Mouse (Mus musculus) CH12.LX (cell line): ENCODE measurements at regions not wholly inside any gene's neighbourhood (a gene's known extent, or its start where the extent isn't known, plus 50 kb on each side); places are given as distances from the start of the nearest gene placed in this dataset.

ENCODE experiments used
- DNase-seq: peaks from one replicate; pipeline ENCODE4 v3.0.0-alpha.2; 2013; ENCODE audit errors: extremely low read depth
- H3K27ac ChIP-seq: 2 replicates; pipeline ENCODE4 v1.5.1; 2012; ENCODE audit warnings: low read depth, mild to moderate bottlenecking, control low read depth, moderate library complexity; ENCODE audit not compliant: insufficient read depth
- H3K27me3 ChIP-seq: replicated peaks from 2 replicates; pipeline ENCODE3; 2012; ENCODE audit warnings: inconsistent platforms
- H3K36me3 ChIP-seq, 2 experiments: replicated peaks in 1 of 2; 2 replicates each; pipeline versions ENCODE3 to v1.6.1; 2012; ENCODE audit warnings: inconsistent platforms in 1 of 2, low read length in 1 of 2, mild to moderate bottlenecking in 1 of 2, mixed read lengths in 1 of 2, moderate library complexity in 1 of 2; ENCODE audit not compliant: control insufficient read depth in 1 of 2, insufficient read depth in 1 of 2
- H3K4me1 ChIP-seq, 2 experiments: 2 replicates each; pipeline ENCODE4 v1.6.1; 2012; ENCODE audit warnings: inconsistent platforms in 1 of 2, moderate library complexity in 1 of 2; ENCODE audit not compliant: insufficient read depth in 2 of 2, control insufficient read depth in 1 of 2
- H3K4me2 ChIP-seq: 2 replicates; pipeline ENCODE4 v1.6.1; 2012; ENCODE audit warnings: low read depth, mild to moderate bottlenecking, control low read depth; ENCODE audit not compliant: poor library complexity, insufficient read depth, severe bottlenecking
- H3K4me3 ChIP-seq, 3 experiments: fragments of 150-350 bp in 1 of 3; sonication (generic) in 1 of 3; replicated peaks in 1 of 3; 2 replicates each; pipeline versions ENCODE3 to v1.5.1; 2011 to 2012; ENCODE audit warnings: low read depth in 2 of 3, low read length in 2 of 3, mild to moderate bottlenecking in 2 of 3, moderate library complexity in 2 of 3, control low read depth in 1 of 3, improper control_type of control experiment in 1 of 3, inconsistent platforms in 1 of 3, mixed read lengths in 1 of 3; ENCODE audit not compliant: poor library complexity in 1 of 3
- H3K79me2 ChIP-seq: replicated peaks from 2 replicates; pipeline ENCODE4 v1.6.1; 2012; ENCODE audit warnings: mild to moderate bottlenecking, moderate library complexity; ENCODE audit not compliant: control insufficient read depth, poor library complexity, insufficient read depth, severe bottlenecking; ENCODE audit errors: extremely low read depth
- H3K9ac ChIP-seq: 2 replicates; pipeline ENCODE4 v1.6.1; 2012; ENCODE audit warnings: low read depth, mild to moderate bottlenecking, control low read depth, moderate library complexity; ENCODE audit not compliant: insufficient read depth
- H3K9me3 ChIP-seq: replicated peaks from 2 replicates; pipeline ENCODE3; 2012; ENCODE audit warnings: low read length, inconsistent platforms, mixed read lengths
- BHLHE40 ChIP-seq: IDR thresholded peaks from 2 replicates; pipeline ENCODE4 v1.6.1; 2011; ENCODE audit warnings: mild to moderate bottlenecking, low read depth, low read length, improper control_type of control experiment
- CHD1 ChIP-seq: IDR thresholded peaks from 2 replicates; pipeline ENCODE4 v1.6.1; 2012; ENCODE audit warnings: low read depth, low read length, improper control_type of control experiment, inconsistent platforms
- CHD2 ChIP-seq: IDR thresholded peaks from 2 replicates; pipeline ENCODE4 v1.6.1; 2011; ENCODE audit warnings: low read length, improper control_type of control experiment
- E2F4 ChIP-seq: IDR thresholded peaks from 2 replicates; pipeline ENCODE4 v1.6.1; 2011; ENCODE audit warnings: low read depth, low read length, improper control_type of control experiment; ENCODE audit not compliant: insufficient replicate concordance
- ELF1 ChIP-seq: IDR thresholded peaks from 2 replicates; pipeline ENCODE4 v1.6.1; 2014; ENCODE audit warnings: low read depth, mild to moderate bottlenecking, inconsistent platforms, low read length, improper control_type of control experiment
- EP300 ChIP-seq: IDR thresholded peaks from 2 replicates; pipeline ENCODE4 v1.6.1; 2011; ENCODE audit warnings: low read length, improper control_type of control experiment
- GABPA ChIP-seq: IDR thresholded peaks from 2 replicates; pipeline ENCODE4 v1.6.1; 2012; ENCODE audit warnings: low read depth, low read length, improper control_type of control experiment, inconsistent platforms; ENCODE audit not compliant: insufficient replicate concordance
- HCFC1 ChIP-seq: IDR thresholded peaks from 2 replicates; pipeline ENCODE4 v1.6.1; 2012; ENCODE audit warnings: low read depth, mild to moderate bottlenecking, inconsistent platforms, low read length, improper control_type of control experiment
- JUND ChIP-seq: conservative IDR thresholded peaks from 2 replicates; pipeline ENCODE4 v1.6.1; 2011; ENCODE audit warnings: low read depth, low read length, improper control_type of control experiment
- KAT2A ChIP-seq: IDR thresholded peaks from 2 replicates; pipeline ENCODE4 v1.6.1; 2012; ENCODE audit warnings: low read length, improper control_type of control experiment, inconsistent platforms; ENCODE audit not compliant: insufficient replicate concordance
- MAX ChIP-seq: IDR thresholded peaks from 2 replicates; pipeline ENCODE4 v1.6.1; 2011; ENCODE audit warnings: low read length, improper control_type of control experiment
- MAZ ChIP-seq: IDR thresholded peaks from 2 replicates; pipeline ENCODE4 v1.6.1; 2012; ENCODE audit warnings: low read depth, mild to moderate bottlenecking, inconsistent platforms, low read length, improper control_type of control experiment, moderate library complexity
- MEF2A ChIP-seq: IDR thresholded peaks from 2 replicates; pipeline ENCODE4 v1.6.1; 2014; ENCODE audit warnings: low read depth, mild to moderate bottlenecking, inconsistent platforms, low read length, improper control_type of control experiment, borderline replicate concordance
- NELFE ChIP-seq: IDR thresholded peaks from 2 replicates; pipeline ENCODE4 v1.6.1; 2011; ENCODE audit warnings: low read depth, low read length, improper control_type of control experiment
- POLR2A ChIP-seq: IDR thresholded peaks from 2 replicates; pipeline ENCODE4 v1.6.1; 2011; ENCODE audit warnings: low read depth, mild to moderate bottlenecking, improper control_type of control experiment, low read length
- POLR2AphosphoS2 ChIP-seq: IDR thresholded peaks from 2 replicates; pipeline ENCODE4 v1.6.1; 2011; ENCODE audit warnings: low read depth, low read length, improper control_type of control experiment
- RAD21 ChIP-seq: IDR thresholded peaks from 2 replicates; pipeline ENCODE4 v1.6.1; 2011; ENCODE audit warnings: low read depth, mild to moderate bottlenecking, low read length, improper control_type of control experiment, moderate library complexity
- RCOR1 ChIP-seq: conservative IDR thresholded peaks from 2 replicates; pipeline ENCODE4 v1.6.1; 2012; ENCODE audit warnings: low read depth, mild to moderate bottlenecking, inconsistent platforms, low read length, improper control_type of control experiment
- SMC3 ChIP-seq: IDR thresholded peaks from 2 replicates; pipeline ENCODE4 v1.6.1; 2011; ENCODE audit warnings: low read depth, low read length, improper control_type of control experiment
- TCF12 ChIP-seq: IDR thresholded peaks from 2 replicates; pipeline ENCODE4 v1.6.1; 2014; ENCODE audit warnings: low read depth, mild to moderate bottlenecking, inconsistent platforms, low read length, improper control_type of control experiment
- UBTF ChIP-seq: IDR thresholded peaks from 2 replicates; pipeline ENCODE4 v1.6.1; 2012; ENCODE audit warnings: low read depth, mild to moderate bottlenecking, inconsistent platforms, low read length, improper control_type of control experiment, moderate library complexity
- USF1 ChIP-seq: IDR thresholded peaks from 2 replicates; pipeline ENCODE4 v1.6.1; 2014; ENCODE audit warnings: low read depth, mild to moderate bottlenecking, inconsistent platforms, low read length, improper control_type of control experiment
- USF2 ChIP-seq: conservative IDR thresholded peaks from 2 replicates; pipeline ENCODE4 v1.6.1; 2011; ENCODE audit warnings: low read depth, low read length, improper control_type of control experiment
- ZKSCAN1 ChIP-seq: IDR thresholded peaks from 2 replicates; pipeline ENCODE4 v1.6.1; 2012; ENCODE audit warnings: low read depth, inconsistent platforms, low read length, improper control_type of control experiment, borderline replicate concordance
- ZMIZ1 ChIP-seq: IDR thresholded peaks from 2 replicates; pipeline ENCODE4 v1.6.1; 2012; ENCODE audit warnings: low read depth, mild to moderate bottlenecking, inconsistent platforms, low read length, improper control_type of control experiment
- dilution Hi-C: fragments of 300-500 bp; cut with MboI; formaldehyde crosslinking; loops from 2 replicates; pipeline ENCODE4 v1.14.3; 2020; ENCODE audit warnings: low sequenced_read_pairs; ENCODE audit not compliant: extremely low pct_unique_long_range_greater_than_20kb, extremely low pct_ligation_motif_present
- in situ Hi-C: fragments of 300-500 bp; cut with MboI; formaldehyde crosslinking; loops from 3 replicates; pipeline ENCODE4 v1.14.3; 2019; ENCODE audit warnings: low sequenced_read_pairs, low pct_ligation_motif_present, low pct_unique_long_range_greater_than_20kb, mixed read lengths

DNA sequence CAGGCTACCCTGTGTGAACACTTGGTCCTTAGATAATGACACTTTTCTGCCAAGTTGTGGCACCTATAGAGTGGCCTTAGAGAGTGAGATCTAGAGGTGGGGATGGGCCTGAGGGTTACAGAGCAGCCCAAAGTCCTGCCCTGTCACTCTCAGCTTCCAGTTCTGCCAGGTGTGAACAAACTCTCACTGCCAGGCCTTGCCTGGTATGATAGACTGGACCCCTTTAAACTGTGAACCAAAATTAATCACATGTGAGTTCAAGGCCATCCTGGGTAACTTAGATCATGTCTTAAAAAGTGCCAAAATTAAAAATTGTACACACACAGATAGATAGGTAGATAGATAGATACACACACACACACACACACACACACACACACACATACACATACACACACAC is 271.0 kb downstream of the Hlx start:
- TF ChIP-seq POLR2A: no peak
- no peak for TF ChIP-seq JUND
- TF ChIP-seq TCF12: no peak
- no peak for TF ChIP-seq HCFC1
- no peak for TF ChIP-seq RAD21
- no peak for TF ChIP-seq GABPA
- no peak for TF ChIP-seq MAX
- no peak for TF ChIP-seq POLR2AphosphoS2
- TF ChIP-seq MAZ: no peak
- no peak for TF ChIP-seq E2F4
- TF ChIP-seq UBTF: no peak
- TF ChIP-seq USF1: no peak
- no peak for TF ChIP-seq ZMIZ1
- TF ChIP-seq NELFE: no peak
- TF ChIP-seq CHD2: no peak
- TF ChIP-seq SMC3: no peak
- no peak for TF ChIP-seq ZKSCAN1
- TF ChIP-seq USF2: no peak
- no peak overlapping the region for H3K9ac ChIP-seq
- dilution Hi-C loops (no loop called here), in situ Hi-C loops (loop anchor here (10.0 to 25.0 kb wide), 2 partner anchors 199 to 273 kb away; partner anchors contain the start of gene Hlx)
- no peak overlapping the region for H3K27ac ChIP-seq
- no peak overlapping the region for H3K4me3 ChIP-seq
- H3K4me1 ChIP-seq: no peaks in the 10 kb centered on the region
- no peaks in the 10 kb centered on the region for H3K79me2 ChIP-seq
- DNase-seq: no peak
- H3K4me2 ChIP-seq: no peak overlapping the region
- H3K27me3 ChIP-seq: no peaks in the 10 kb centered on the region
- H3K9me3 ChIP-seq: no peaks in the 10 kb centered on the region
- H3K36me3 ChIP-seq: no peaks in the 10 kb centered on the region

DNA sequence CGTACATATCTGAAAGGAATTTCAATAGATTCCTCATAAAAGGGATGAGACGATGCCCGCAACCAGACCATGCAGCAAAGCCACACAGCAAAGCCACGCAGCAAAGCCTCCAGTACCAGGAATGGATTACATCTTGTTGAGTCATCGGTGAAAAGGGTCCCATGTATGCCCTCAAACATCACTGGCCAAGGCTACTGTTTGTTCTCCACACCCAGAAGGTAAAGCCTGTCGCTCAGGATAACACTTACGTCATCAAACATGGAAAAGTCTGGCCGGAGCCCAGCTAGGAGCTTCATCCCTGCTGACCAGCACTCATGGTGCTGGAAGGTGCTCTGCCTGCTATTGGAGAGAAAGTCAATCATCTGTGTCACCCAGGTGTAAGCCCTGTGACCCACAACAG is 275.7 kb downstream of the Hlx start:
- Histone ChIP-seq H3K9me3 (no peaks in the 10 kb centered on the region), H3K27me3 (no peaks in the 10 kb centered on the region), H3K36me3 (no peaks in the 10 kb centered on the region), H3K4me2 (no peak overlapping the region), H3K4me3 (no peak overlapping the region), H3K4me1 (no peaks in the 10 kb centered on the region), H3K9ac (no peak overlapping the region), H3K79me2 (no peaks in the 10 kb centered on the region), H3K27ac (no peak overlapping the region)
- DNase-seq: no peak
- no peak for TF ChIP-seq MEF2A
- TF ChIP-seq CHD2: no peak
- TF ChIP-seq MAX: no peak
- no peak for TF ChIP-seq USF1
- TF ChIP-seq RCOR1: no peak
- no peak for TF ChIP-seq BHLHE40
- TF ChIP-seq EP300: no peak
- no peak for TF ChIP-seq NELFE
- no peak for TF ChIP-seq USF2
- no peak for TF ChIP-seq ELF1
- no peak for TF ChIP-seq CHD1
- TF ChIP-seq KAT2A: no peak
- no peak for TF ChIP-seq E2F4
- in situ Hi-C loops (loop anchor here (25.0 kb wide), 1 partner anchor 194 kb away; no protein-coding TSS in a partner anchor), dilution Hi-C loops (no loop called here)
